Mouse (Mus musculus): Measurements from ENCODE around the gene Vmn2r84. TPM values are rescaled to one million over a fixed set of nuclear protein-coding genes. Genes with fewer than 3 reads are reported as not detected.
A peak's percentile ranks its signal among the peaks of the same experiment; 100 is the strongest.
"Not testable (repeated sequence)": the region's sequence is repeated elsewhere in the genome, so short reads cannot be mapped to it uniquely, and the experiment has no call there.

The Vmn2r84 gene
- polyA plus RNA-seq, 1 experiment = 0.03 TPM

- no peak for DNase-seq (ENCODE audit: low read depth)
- TF ChIP-seq POLR2A (IDR thresholded peaks at IDR 0.05; ENCODE audit: borderline replicate concordance, extremely low read depth, insufficient read depth, insufficient read length, poor library complexity, severe bottlenecking) (no peak), CTCF (IDR thresholded peaks at IDR 0.05; ENCODE audit: borderline replicate concordance, extremely low read depth, insufficient read depth, insufficient read length) (no peak)
Observed at GRCm38 (mm10) chr10:130364766-130365165, 29.4 kb downstream of the Vmn2r84 start.

DNA sequence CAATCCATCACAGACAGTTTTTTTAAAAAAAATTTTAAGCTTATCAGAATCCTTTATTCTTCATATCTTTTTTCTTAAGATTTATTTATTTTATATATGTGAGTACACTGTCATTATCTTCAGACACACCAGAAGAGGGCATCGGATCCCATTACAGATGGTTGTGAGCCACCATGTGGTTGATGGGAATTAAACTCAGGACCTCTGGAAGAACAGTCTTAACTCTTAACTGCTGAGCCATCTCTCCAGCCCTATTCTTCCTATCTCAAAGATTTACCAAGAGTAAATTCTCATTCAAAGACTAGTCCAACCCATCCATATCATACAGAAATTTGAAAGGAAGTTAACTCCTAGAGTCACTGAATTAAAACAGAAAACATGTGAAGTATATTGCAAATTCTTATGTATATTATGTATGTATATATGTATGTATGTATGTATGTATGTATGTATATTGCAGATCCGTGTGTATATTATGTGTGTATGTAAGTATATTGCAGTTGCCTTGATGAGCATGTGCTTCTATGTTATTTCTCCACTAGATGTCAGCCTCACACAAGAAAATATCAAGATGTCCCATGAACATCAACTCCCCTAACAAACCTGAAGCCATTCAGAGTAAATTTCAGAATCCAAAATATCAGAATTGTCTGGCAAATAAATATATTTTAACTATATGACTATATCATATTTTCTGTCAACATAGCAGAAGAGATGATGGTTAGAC, 30.5 kb downstream of the Vmn2r84 start:
- peak; percentile 80 for DNase-seq (ENCODE audit: low read depth)
- TF ChIP-seq CTCF (IDR thresholded peaks at IDR 0.05; ENCODE audit: borderline replicate concordance, extremely low read depth, insufficient read depth, insufficient read length) (peak; percentile 37; the same call in 1 of the 2 replicates), POLR2A (IDR thresholded peaks at IDR 0.05; ENCODE audit: borderline replicate concordance, extremely low read depth, insufficient read depth, insufficient read length, poor library complexity, severe bottlenecking) (no peak)

- no peak for DNase-seq (ENCODE audit: low read depth)
- TF ChIP-seq CTCF (IDR thresholded peaks at IDR 0.05; ENCODE audit: borderline replicate concordance, extremely low read depth, insufficient read depth, insufficient read length) = no peak
Observed at GRCm38 (mm10) chr10:130344056-130344455, 50.1 kb downstream of the Vmn2r84 start.

DNA sequence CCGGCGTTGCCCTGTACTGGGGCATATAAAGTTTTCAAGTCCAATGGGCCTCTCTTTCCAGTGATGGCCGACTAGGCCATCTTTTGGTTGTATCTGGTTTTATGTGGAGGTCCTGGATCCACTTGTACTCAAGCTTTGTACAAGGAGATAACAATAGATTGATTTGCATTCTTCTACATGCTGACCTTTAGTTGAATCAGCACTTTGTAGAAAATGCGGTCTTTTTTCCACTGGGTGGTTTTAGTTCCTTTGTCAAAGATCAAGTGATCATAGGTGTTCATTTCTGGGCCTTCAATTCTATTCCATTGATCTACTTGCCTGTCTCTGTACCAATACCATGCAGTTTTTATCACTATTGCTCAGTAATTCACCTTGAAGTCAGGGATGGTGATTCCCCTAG, 54.1 kb downstream of the Vmn2r84 start:
- not testable (repeated sequence) for DNase-seq (ENCODE audit: low read depth)

DNA sequence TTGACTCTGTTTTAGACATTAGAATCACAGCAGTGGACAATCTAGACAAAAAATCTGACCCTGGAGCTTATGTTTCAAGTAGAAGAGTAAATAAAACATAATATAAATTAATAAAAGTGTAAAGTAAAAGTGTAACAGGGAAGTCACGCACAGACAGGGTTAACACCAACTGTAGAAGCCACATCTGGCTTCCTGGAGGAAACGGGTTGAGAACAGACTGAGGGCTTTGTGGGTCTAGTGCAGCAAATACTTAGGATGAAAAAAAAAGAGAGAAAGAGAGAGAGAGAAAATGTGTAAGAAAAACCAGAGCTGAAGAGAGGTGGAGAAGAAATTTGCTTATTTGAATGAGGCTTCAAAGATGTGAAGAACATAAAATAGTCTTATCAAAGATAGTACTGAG, 56.6 kb downstream of the Vmn2r84 start:
- TF ChIP-seq CTCF (IDR thresholded peaks at IDR 0.05; ENCODE audit: borderline replicate concordance, extremely low read depth, insufficient read depth, insufficient read length) = no peak
- DNase-seq (ENCODE audit: low read depth) = no peak

DNA sequence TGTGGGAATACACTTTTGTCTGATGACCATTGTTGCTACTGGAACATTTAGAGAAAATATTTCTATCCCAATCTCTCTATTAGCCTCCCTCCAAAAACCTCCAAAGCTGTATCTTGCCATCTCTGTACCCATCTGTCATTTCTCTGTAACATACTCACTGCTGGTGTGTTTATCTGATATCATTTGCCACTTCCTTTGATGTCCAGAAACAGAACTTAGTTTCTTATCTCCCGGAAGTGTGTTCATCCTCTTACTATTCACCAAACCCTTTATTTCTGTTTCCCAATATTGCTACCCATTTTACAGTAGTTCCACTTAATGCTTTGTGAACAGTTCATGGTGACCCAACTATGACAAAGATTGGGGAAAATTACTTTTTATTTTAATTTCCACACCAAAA, 57.7 kb downstream of the Vmn2r84 start:
- DNase-seq (ENCODE audit: low read depth) = no peak
- TF ChIP-seq POLR2A (IDR thresholded peaks at IDR 0.05; ENCODE audit: borderline replicate concordance, extremely low read depth, insufficient read depth, insufficient read length, poor library complexity, severe bottlenecking) (no peak), CTCF (IDR thresholded peaks at IDR 0.05; ENCODE audit: borderline replicate concordance, extremely low read depth, insufficient read depth, insufficient read length) (no peak)

DNA sequence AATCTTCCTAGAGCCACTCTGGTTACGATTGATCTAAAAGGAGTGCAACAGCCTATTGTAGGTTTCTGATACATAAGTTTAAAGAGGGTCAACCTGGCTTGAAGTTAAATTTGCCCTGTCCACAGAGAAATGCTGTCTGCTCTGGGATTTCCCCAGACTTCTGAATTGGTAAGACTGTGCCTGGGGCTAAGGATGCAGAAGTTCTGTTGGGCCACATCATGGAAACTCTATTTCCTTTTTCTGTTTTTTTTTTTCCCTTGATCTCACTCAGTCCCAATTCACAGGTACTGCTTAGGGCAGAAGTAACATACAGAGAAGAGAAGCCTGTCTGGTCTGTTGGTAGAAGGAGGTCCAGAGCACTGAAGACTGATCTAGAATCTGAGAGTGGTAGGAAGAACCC, 63.4 kb downstream of the Vmn2r84 start:
- TF ChIP-seq POLR2A (IDR thresholded peaks at IDR 0.05; ENCODE audit: borderline replicate concordance, extremely low read depth, insufficient read depth, insufficient read length, poor library complexity, severe bottlenecking) (no peak), CTCF (IDR thresholded peaks at IDR 0.05; ENCODE audit: borderline replicate concordance, extremely low read depth, insufficient read depth, insufficient read length) (no peak)
- DNase-seq (ENCODE audit: low read depth) = no peak

Other genes with a start within 250 kb of the Vmn2r84 start
- gene Olfr825, start 227.6 kb downstream of the Vmn2r84 start, polyA plus RNA-seq (2012; rRNA removed) = not detected in 2 replicates
- gene Olfr826, start 210.1 kb downstream of the Vmn2r84 start, polyA plus RNA-seq (2012; rRNA removed) = not detected in 2 replicates
- gene Olfr827, start 179.9 kb downstream of the Vmn2r84 start, polyA plus RNA-seq (2012; rRNA removed) = not detected in 2 replicates
- gene Neurod4, start 114.1 kb downstream of the Vmn2r84 start, polyA plus RNA-seq (2012; rRNA removed) = 2.0 and 2.5 TPM in 2 replicates
- gene Tespa1, start 71.5 kb downstream of the Vmn2r84 start, polyA plus RNA-seq (2012; rRNA removed) = 0.16 TPM in 1 of 2 replicates, not detected in the other
- gene Vmn2r85, start 35.4 kb upstream of the Vmn2r84 start, polyA plus RNA-seq (2012; rRNA removed) = 0.04 TPM in 2 replicates
- gene Vmn2r86, start 61.7 kb upstream of the Vmn2r84 start, polyA plus RNA-seq (2012; rRNA removed) = 0.04 and 0.08 TPM in 2 replicates
- gene Vmn2r87, start 103.1 kb upstream of the Vmn2r84 start, polyA plus RNA-seq (2012; rRNA removed) = 0.35 and 0.38 TPM in 2 replicates

All from brain, embryonic 14.5 days (tissue).